Mouse (Mus musculus): ENCODE data around the gene Chaf1a.

DNA sequence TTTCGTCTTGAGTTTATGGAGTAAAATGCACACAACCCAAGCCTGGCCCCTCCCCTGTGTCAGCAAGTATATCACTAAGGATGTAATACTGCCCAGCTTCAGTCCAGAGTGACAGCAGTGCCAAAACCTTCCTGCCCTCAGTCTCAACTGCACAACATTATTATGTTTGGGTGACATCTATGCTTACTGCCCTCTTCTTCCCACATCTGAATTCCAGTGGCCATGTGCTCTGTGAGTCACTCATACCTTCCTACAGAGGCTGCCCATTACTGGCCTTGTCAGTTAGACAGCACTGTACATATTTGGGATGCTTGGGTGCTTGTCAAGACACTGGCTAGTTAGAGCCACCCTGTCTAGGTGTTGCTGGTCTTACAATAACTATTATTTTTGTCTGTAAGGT lies 13.9 kb upstream of the Chaf1a start:
- TF ChIP-seq CTCF (IDR thresholded peaks at IDR 0.05 in 2 of 3, conservative IDR thresholded peaks at IDR 0.05 in 1 of 3; ENCODE audit: control insufficient read depth in 1 of 3, insufficient read depth in 1 of 3, low read depth in 2 of 3, low read length in 3 of 3, poor library complexity in 1 of 3, severe bottlenecking in 1 of 3) (no peak), GATA1 (IDR thresholded peaks at IDR 0.05; ENCODE audit: low read depth, low read length) (no peak), ZKSCAN1 (IDR thresholded peaks at IDR 0.05; ENCODE audit: low read depth, low read length) (no peak), ZMIZ1 (IDR thresholded peaks at IDR 0.05; ENCODE audit: low read depth, low read length) (no peak)

Measured in MEL (cell line).